Mouse (Mus musculus) CH12.LX (cell line): ENCODE results near the gene Elovl5.

Experiments
- CTCF ChIP-seq, 2 experiments: IDR thresholded peaks in 1 of 2; conservative IDR thresholded peaks in 1 of 2; 2 replicates each; pipeline ENCODE4 v1.5.1; 2011 to 2012; ENCODE audit warnings: low read depth in 2 of 2, low read length in 2 of 2, improper control_type of control experiment in 1 of 2, inconsistent platforms in 1 of 2, mild to moderate bottlenecking in 1 of 2, moderate library complexity in 1 of 2
- GABPA ChIP-seq: IDR thresholded peaks from 2 replicates; pipeline ENCODE4 v1.6.1; 2012; ENCODE audit warnings: low read depth, low read length, improper control_type of control experiment, inconsistent platforms; ENCODE audit not compliant: insufficient replicate concordance
- HCFC1 ChIP-seq: IDR thresholded peaks from 2 replicates; pipeline ENCODE4 v1.6.1; 2012; ENCODE audit warnings: low read depth, mild to moderate bottlenecking, inconsistent platforms, low read length, improper control_type of control experiment
- POLR2A ChIP-seq: IDR thresholded peaks from 2 replicates; pipeline ENCODE4 v1.6.1; 2011; ENCODE audit warnings: low read depth, mild to moderate bottlenecking, improper control_type of control experiment, low read length
- TCF12 ChIP-seq: IDR thresholded peaks from 2 replicates; pipeline ENCODE4 v1.6.1; 2014; ENCODE audit warnings: low read depth, mild to moderate bottlenecking, inconsistent platforms, low read length, improper control_type of control experiment
- ZKSCAN1 ChIP-seq: IDR thresholded peaks from 2 replicates; pipeline ENCODE4 v1.6.1; 2012; ENCODE audit warnings: low read depth, inconsistent platforms, low read length, improper control_type of control experiment, borderline replicate concordance
- ZNF384 ChIP-seq: IDR thresholded peaks from 2 replicates; pipeline ENCODE4 v1.6.1; 2012; ENCODE audit warnings: low read depth, low read length, improper control_type of control experiment, inconsistent platforms

DNA sequence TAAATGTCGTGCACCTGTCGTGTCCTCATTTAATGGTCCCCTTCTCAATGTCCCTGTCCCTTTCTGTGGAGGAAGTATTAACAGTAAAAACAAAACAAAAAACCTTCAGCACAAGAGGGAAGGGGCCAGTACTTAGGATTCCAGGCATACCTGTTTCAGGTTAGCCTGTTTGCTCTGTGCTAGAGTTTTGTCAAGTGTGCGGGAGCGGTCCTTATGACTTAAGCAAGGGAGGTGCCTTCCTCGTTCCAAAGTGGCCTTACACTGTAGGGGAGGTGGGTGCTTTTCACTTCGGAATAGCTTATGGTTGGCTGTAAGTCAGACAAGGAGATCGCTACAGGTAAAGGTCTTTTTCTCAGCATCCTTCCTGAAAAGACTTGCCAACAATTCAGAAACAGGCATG is 49.7 kb downstream of the Elovl5 start:
- TF ChIP-seq ZNF384 (no peak), TCF12 (no peak), CTCF (conservative IDR thresholded peaks at IDR 0.05 in 1 of 2, IDR thresholded peaks at IDR 0.05 in 1 of 2; ENCODE audit: low read depth in 2 of 2, low read length in 2 of 2) (no peak), HCFC1 (no peak), GABPA (no peak), POLR2A (no peak), ZKSCAN1 (no peak)
